Mouse (Mus musculus) brown adipose tissue, adult 24 weeks (tissue): Measurements from ENCODE around the gene Olfr543. TPM values are rescaled to one million over a fixed set of nuclear protein-coding genes. Genes with fewer than 3 reads are reported as not detected.

ENCODE experiments used
- H3K27ac ChIP-seq: fragments of 200-500 bp; replicated peaks from 2 replicates; pipeline ENCODE4 v1.5.1; 2012; ENCODE audit warnings: low read depth, mild to moderate bottlenecking, low read length
- H3K4me1 ChIP-seq: fragments of 200-500 bp; 2 replicates; pipeline ENCODE4 v1.6.1; 2012; ENCODE audit warnings: low read length, mixed read lengths; ENCODE audit not compliant: control insufficient read depth, insufficient read depth, insufficient read length
- H3K4me3 ChIP-seq: fragments of 200-500 bp; 2 replicates; pipeline ENCODE4 v1.5.1; 2012; ENCODE audit warnings: low read depth, mild to moderate bottlenecking, low read length, moderate library complexity; ENCODE audit not compliant: insufficient read depth
- polyA plus RNA-seq: library from polyadenylated mRNA; stranded (reverse); fragments of >200 nt; gene quantifications from 2 replicates; pipeline ENCODE4 v1.2.4, GENCODE M21; 2012; ENCODE audit not compliant: missing spikeins, insufficient read depth, insufficient read length

The Olfr543 gene
- polyA plus RNA-seq, 1 experiment, result not detected

GRCm38 (mm10) chr7:102440822-102441656, 40.4 kb downstream of the Olfr543 start:
- Histone ChIP-seq H3K4me3 (peak overlapping the region; percentile 14), H3K4me1 (no peaks in the 10 kb centered on the region), H3K27ac (0 out of 2 replicates have a peak overlapping the region, but pooled peaks have one; percentile 4)

DNA sequence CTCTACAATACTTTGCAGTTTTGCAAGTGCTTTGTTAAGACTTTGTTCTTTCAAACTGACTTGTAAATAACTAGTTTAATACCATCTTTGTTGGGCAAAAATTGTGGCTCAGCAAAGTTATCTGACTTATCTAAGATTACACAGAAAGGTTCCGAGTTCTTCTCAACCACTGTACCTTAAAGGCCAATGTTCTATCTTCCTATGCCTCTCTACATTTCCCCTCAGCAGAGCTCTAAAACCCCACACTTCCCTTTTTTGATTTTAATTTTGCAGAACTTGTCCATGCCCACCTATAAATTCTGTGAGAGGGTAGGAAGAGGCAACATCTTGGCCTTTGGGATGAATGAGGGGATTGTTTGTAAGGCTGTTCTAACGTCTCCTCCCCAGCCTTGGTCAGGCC, 47.1 kb downstream of the Olfr543 start:
- H3K27ac ChIP-seq, result no peak overlapping the region
- no peak overlapping the region for H3K4me3 ChIP-seq
- H3K4me1 ChIP-seq, result no peaks in the 10 kb centered on the region

Other genes starting within 250 kb of the Olfr543 start
- gene Rhog, start 225.6 kb downstream of the Olfr543 start, polyA plus RNA-seq, result 25.4 and 29.6 TPM in 2 replicates
- gene Stim1, start 213.9 kb downstream of the Olfr543 start, polyA plus RNA-seq, result 46.5 and 52.6 TPM in 2 replicates
- 19.5 and 26.1 TPM in 2 replicates for gene Rrm1, start 40.0 kb downstream of the Olfr543 start, polyA plus RNA-seq
- gene Olfr544, start 6.6 kb upstream of the Olfr543 start, polyA plus RNA-seq, result not detected in 2 replicates
- not detected in 2 replicates for gene Olfr545, start 17.9 kb upstream of the Olfr543 start, polyA plus RNA-seq
- not detected in 2 replicates for gene Olfr547, start 53.1 kb upstream of the Olfr543 start, polyA plus RNA-seq
- gene Olfr548-ps1, start 59.2 kb upstream of the Olfr543 start, polyA plus RNA-seq, result not detected in 2 replicates
- gene Olfr549, start 68.2 kb upstream of the Olfr543 start, polyA plus RNA-seq, result not detected in 2 replicates
- gene Trim21, start 83.8 kb upstream of the Olfr543 start, polyA plus RNA-seq, result 3.1 and 4.2 TPM in 2 replicates
- not detected in 2 replicates for gene Olfr550, start 89.8 kb upstream of the Olfr543 start, polyA plus RNA-seq
- not detected in 2 replicates for gene Olfr551, start 110.2 kb upstream of the Olfr543 start, polyA plus RNA-seq
- not detected in 2 replicates for gene Olfr552, start 116.1 kb upstream of the Olfr543 start, polyA plus RNA-seq
- not detected in 2 replicates for gene Olfr553, start 136.5 kb upstream of the Olfr543 start, polyA plus RNA-seq
- gene Olfr554, start 156.8 kb upstream of the Olfr543 start, polyA plus RNA-seq, result not detected in 2 replicates
- gene Olfr555, start 177.1 kb upstream of the Olfr543 start, polyA plus RNA-seq, result not detected in 2 replicates
- gene Olfr556, start 183.2 kb upstream of the Olfr543 start, polyA plus RNA-seq, result not detected in 2 replicates
- gene Trim68, start 205.6 kb upstream of the Olfr543 start, polyA plus RNA-seq, result 6.3 and 7.5 TPM in 2 replicates
- gene Olfr557, start 214.2 kb upstream of the Olfr543 start, polyA plus RNA-seq, result not detected in 2 replicates
- gene Olfr558, start 220.5 kb upstream of the Olfr543 start, polyA plus RNA-seq, result 1.3 and 2.3 TPM in 2 replicates
- not detected in 2 replicates for gene Olfr33, start 237.4 kb upstream of the Olfr543 start, polyA plus RNA-seq
- not detected in 2 replicates for gene Olfr559, start 245.8 kb upstream of the Olfr543 start, polyA plus RNA-seq